Comparison of ENCODE assay signal across 20 mouse cellular contexts in genomic region chr9:75719481-75719880, GRCm38 (mm10). TPM values are rescaled to one million over a fixed set of nuclear protein-coding genes. Genes with fewer than 3 reads are reported as not detected.
DNase-seq lines count a peak whose midpoint lies in the region; ATAC-seq and TF ChIP-seq lines count a peak whose summit lies in the region.
"Had no signal": no experiment of that assay in that cellular context is flagged by ENCODE, and none has a peak within 500 bp of the region (broad histone marks: within the 10 kb centered on the region; RNA-seq: fewer than 3 reads in every experiment).

No protein-coding gene starts in this region.

- no peak overlapping the region for H3K4me3 ChIP-seq in heart, embryonic 12.5 days
- H3K4me3 ChIP-seq in limb, embryonic 13.5 days: no peak overlapping the region
- H3K4me3 ChIP-seq in left cerebral cortex, adult 2 months: no peak overlapping the region
- no peak overlapping the region for H3K4me3 ChIP-seq in forebrain, embryonic 11.5 days (ENCODE audit: low read depth, low read length)
- H3K4me3 ChIP-seq: embryonic facial prominence, embryonic 12.5 days; forebrain, embryonic 12.5 days; midbrain, embryonic 10.5 days; neural tube, embryonic 13.5 days had no signal

- 86% methylated on average over 3 of the region's 3 CpGs for WGBS in heart, embryonic 12.5 days
- WGBS in limb, embryonic 13.5 days: 36% methylated on average over 3 of the region's 3 CpGs
- WGBS in forebrain, embryonic 11.5 days: 85% methylated on average over 3 of the region's 3 CpGs

- no peak for TF ChIP-seq CTCF in left cerebral cortex, adult 2 months (IDR thresholded peaks at IDR 0.05)

- no peaks in the 10 kb centered on the region for H3K27me3 ChIP-seq in heart, embryonic 12.5 days (replicated peaks)
- no peaks in the 10 kb centered on the region for H3K27me3 ChIP-seq in limb, embryonic 13.5 days
- H3K27me3 ChIP-seq in forebrain, embryonic 11.5 days (ENCODE audit: control insufficient read depth, insufficient read depth, low read length): no peaks in the 10 kb centered on the region
- H3K27me3 ChIP-seq: embryonic facial prominence, embryonic 12.5 days; forebrain, embryonic 12.5 days; neural tube, embryonic 13.5 days had no signal

- H3K27ac ChIP-seq in heart, embryonic 12.5 days (ENCODE audit: poor library complexity, severe bottlenecking): no peak overlapping the region
- peak overlapping the region; percentile 17; the same call in 1 of the 2 replicates for H3K27ac ChIP-seq in limb, embryonic 13.5 days
- H3K27ac ChIP-seq in left cerebral cortex, adult 2 months: no peak overlapping the region
- no peak overlapping the region for H3K27ac ChIP-seq in forebrain, embryonic 11.5 days (ENCODE audit: low read depth, low read length)
- H3K27ac ChIP-seq: embryonic facial prominence, embryonic 12.5 days; forebrain, embryonic 12.5 days; midbrain, embryonic 10.5 days; neural tube, embryonic 13.5 days had no signal

- H3K36me3 ChIP-seq in heart, embryonic 12.5 days: no peaks in the 10 kb centered on the region
- H3K36me3 ChIP-seq in limb, embryonic 13.5 days: no peaks in the 10 kb centered on the region
- H3K36me3 ChIP-seq in forebrain, embryonic 11.5 days (ENCODE audit: control insufficient read depth, insufficient read depth, low read length): no peaks in the 10 kb centered on the region
- H3K36me3 ChIP-seq: embryonic facial prominence, embryonic 12.5 days; forebrain, embryonic 12.5 days; midbrain, embryonic 10.5 days; neural tube, embryonic 13.5 days had no signal

- ATAC-seq in heart, embryonic 12.5 days (ENCODE audit: insufficient number of reproducible peaks, low FRiP score): no peak
- ATAC-seq in limb, embryonic 13.5 days (ENCODE audit: low FRiP score, low read depth): peak; percentile 36; the same call in 1 of the 2 replicates
- no peak for ATAC-seq in forebrain, embryonic 11.5 days (replicated peaks; ENCODE audit: low FRiP score)

- H3K9me3 ChIP-seq in heart, embryonic 12.5 days (replicated peaks): no peaks in the 10 kb centered on the region
- H3K9me3 ChIP-seq in limb, embryonic 13.5 days: no peaks in the 10 kb centered on the region
- no peaks in the 10 kb centered on the region for H3K9me3 ChIP-seq in forebrain, embryonic 11.5 days (ENCODE audit: control insufficient read depth, low read length)
- H3K9me3 ChIP-seq: embryonic facial prominence, embryonic 12.5 days; forebrain, embryonic 12.5 days; midbrain, embryonic 10.5 days; neural tube, embryonic 13.5 days had no signal

- intact Hi-C loops in heart, postnatal 14 days (cut with DNase I): no loop called here
- intact Hi-C loops in left cerebral cortex, adult 2 months (cut with DNase I): no loop called here

- H3K4me1 ChIP-seq in heart, embryonic 12.5 days (replicated peaks): no peaks in the 10 kb centered on the region
- no peaks in the 10 kb centered on the region for H3K4me1 ChIP-seq in limb, embryonic 13.5 days
- H3K4me1 ChIP-seq in forebrain, embryonic 11.5 days (replicated peaks; ENCODE audit: control insufficient read depth, insufficient read depth, low read length): no peaks in the 10 kb centered on the region
- H3K4me1 ChIP-seq: embryonic facial prominence, embryonic 12.5 days; forebrain, embryonic 12.5 days; midbrain, embryonic 10.5 days; neural tube, embryonic 13.5 days had no signal

- no peak overlapping the region for H3K4me2 ChIP-seq in heart, embryonic 12.5 days
- H3K4me2 ChIP-seq in limb, embryonic 13.5 days (replicated peaks): no peak overlapping the region
- no peak overlapping the region for H3K4me2 ChIP-seq in forebrain, embryonic 11.5 days (ENCODE audit: low read depth, low read length, severe bottlenecking)
- H3K4me2 ChIP-seq: embryonic facial prominence, embryonic 12.5 days; forebrain, embryonic 12.5 days; lung, embryonic 14.5 days; neural tube, embryonic 13.5 days had no signal

- H3K9ac ChIP-seq in heart, embryonic 12.5 days: no peak overlapping the region
- H3K9ac ChIP-seq in limb, embryonic 13.5 days: no peak overlapping the region
- H3K9ac ChIP-seq in forebrain, embryonic 11.5 days (ENCODE audit: low read length): no peak overlapping the region
- H3K9ac ChIP-seq: embryonic facial prominence, embryonic 12.5 days; forebrain, embryonic 12.5 days; lung, embryonic 14.5 days; neural tube, embryonic 13.5 days had no signal

- DNase-seq in heart, postnatal 14 days: peak; percentile 9 to 12
- peak; percentile 56 for DNase-seq in adipocyte (ENCODE audit: low spot score)
- DNase-seq in forelimb bud, embryonic 11.5 days (ENCODE audit: low read depth, low spot score): peak; percentile 30
- DNase-seq in left cerebral cortex, adult 2 months (ENCODE audit: extremely low spot score in 1 of 2, low spot score in 2 of 2): no peak
- no peak for DNase-seq in forebrain, embryonic 11.5 days (ENCODE audit: low spot score)
- DNase-seq in frontal cortex, postnatal 14 days (ENCODE audit: low spot score in 2 of 2): no peak
- DNase-seq: adrenal gland, postnatal 14 days; cerebellum, postnatal 14 days; kidney, adult 18-20 months; lung, embryonic 14.5 days; right cerebral cortex, postnatal 4 days; thymus, adult 18-20 months had no signal

RNA-seq across cellular contexts. Expression of gene Scg3, which starts 35.6 kb away (rescaled TPM):
- total RNA-seq in heart, postnatal 14 days (2021): under 1 TPM; 0.49 to 0.62 TPM
- polyA plus RNA-seq in heart, embryonic 12.5 days (2016; fragmentation: Nextera tagmentation; extraction: Ambion mirVana): 0.17 and 0.64 TPM in 2 replicates
- polyA plus RNA-seq in limb, embryonic 13.5 days (2015; fragmentation: Nextera tagmentation; extraction: Ambion mirVana): 0.57 and 0.84 TPM in 2 replicates
- total RNA-seq in left cerebral cortex, adult 2 months (2021): 100 to 1,000 TPM; 268 to 282 TPM
- polyA plus RNA-seq in forebrain, embryonic 11.5 days (2014; fragmentation: Nextera tagmentation; extraction: Ambion mirVana): 41.4 and 42.8 TPM in 2 replicates
- total RNA-seq: liver, adult 2 months; monocyte, adult 5-6 weeks had no signal
- polyA plus RNA-seq: liver, adult 2 months had no signal

RNA-seq across cellular contexts. Expression of gene Bmp5, which starts 55.7 kb away (rescaled TPM):
- 1 to 10 TPM; 1.1 to 1.4 TPM for total RNA-seq in heart, postnatal 14 days (2021)
- 11.8 and 13.2 TPM in 2 replicates for polyA plus RNA-seq in heart, embryonic 12.5 days (2016; fragmentation: Nextera tagmentation; extraction: Ambion mirVana)
- 10.6 and 13.0 TPM in 2 replicates for polyA plus RNA-seq in limb, embryonic 13.5 days (2015; fragmentation: Nextera tagmentation; extraction: Ambion mirVana)
- 1 to 10 TPM; 1.0 to 1.7 TPM for total RNA-seq in left cerebral cortex, adult 2 months (2021)
- polyA plus RNA-seq in forebrain, embryonic 11.5 days (2014; fragmentation: Nextera tagmentation; extraction: Ambion mirVana): 3.9 and 4.9 TPM in 2 replicates
- total RNA-seq: monocyte, adult 5-6 weeks had no signal

Comparison
In these comparisons a context has a peak if more than half of its experiments do, and no peak if none do; other contexts are left out.
1. DNase-seq: peak in heart, postnatal 14 days (2 of 2), adipocyte (single experiment) and forelimb bud, embryonic 11.5 days (single experiment); none in left cerebral cortex, adult 2 months (0 of 2), forebrain, embryonic 11.5 days (single experiment) and frontal cortex, postnatal 14 days (0 of 2).
2. RNA of gene Scg3, which starts 35.6 kb away (polyA plus RNA-seq): 41.4 to 42.8 TPM in forebrain, embryonic 11.5 days; 0.17 to 0.64 TPM in heart, embryonic 12.5 days and 0.57 to 0.84 TPM in limb, embryonic 13.5 days; every median in the first group is over 10 times any median in the second.